Mouse (Mus musculus): Measurements from ENCODE around the gene Gm43552. TPM values are rescaled to one million over a fixed set of nuclear protein-coding genes. Genes with fewer than 3 reads are reported as not detected.

Gene Gm43552
- total RNA-seq, 2 experiments from 2014 or later, result 3.1 TPM; not detected in 1

GRCm38 (mm10) chr5:65448941-65449340, 43.7 kb downstream of the Gm43552 start:
- DNase-seq, result no peak
- intact Hi-C loops (cut with DNase I; ENCODE audit: low total_unique reads), result no loop called here

GRCm38 (mm10) chr5:65447826-65448225, 44.8 kb downstream of the Gm43552 start:
- intact Hi-C loops (cut with DNase I; ENCODE audit: low total_unique reads), result no loop called here

GRCm38 (mm10) chr5:65446756-65447155, 45.9 kb downstream of the Gm43552 start:
- DNase-seq, result no peak
- intact Hi-C loops (cut with DNase I; ENCODE audit: low total_unique reads), result no loop called here

More at GRCm38 (mm10) chr5:65447826-65448225, 44.8 kb downstream of the Gm43552 start:
- no peak for DNase-seq

GRCm38 (mm10) chr5:65444981-65445380, 47.7 kb downstream of the Gm43552 start:
- intact Hi-C loops (cut with DNase I; ENCODE audit: low total_unique reads), result loop anchor here (5.0 kb wide), 1 partner anchor 52 kb away; no protein-coding TSS in a partner anchor
- no peak for DNase-seq

- intact Hi-C loops (cut with DNase I; ENCODE audit: low total_unique reads), result no loop called here
- DNase-seq, result no peak
Observed at GRCm38 (mm10) chr5:65438041-65438440, 54.6 kb downstream of the Gm43552 start.

- intact Hi-C loops (cut with DNase I; ENCODE audit: low total_unique reads), result no loop called here
Observed at GRCm38 (mm10) chr5:65435806-65436561, 56.6 kb downstream of the Gm43552 start, which contains the start of gene Ugdh. Ugdh (minus strand) TSS chr5:65435949.

GRCm38 (mm10) chr5:65435363-65435805, 57.2 kb downstream of the Gm43552 start:
- no peak for DNase-seq
- intact Hi-C loops (cut with DNase I; ENCODE audit: low total_unique reads), result no loop called here

More at GRCm38 (mm10) chr5:65435806-65436561, 56.6 kb downstream of the Gm43552 start, which contains the start of gene Ugdh:
- peak; percentile 98 for DNase-seq

- intact Hi-C loops (cut with DNase I; ENCODE audit: low total_unique reads), result no loop called here
- DNase-seq, result no peak
Observed at GRCm38 (mm10) chr5:65434471-65435362, 57.9 kb downstream of the Gm43552 start.

GRCm38 (mm10) chr5:65429441-65429840, 63.2 kb downstream of the Gm43552 start:
- DNase-seq, result no peak

GRCm38 (mm10) chr5:65428321-65428720, 64.3 kb downstream of the Gm43552 start:
- no peak for DNase-seq
- intact Hi-C loops (cut with DNase I; ENCODE audit: low total_unique reads), result no loop called here

More at GRCm38 (mm10) chr5:65429441-65429840, 63.2 kb downstream of the Gm43552 start:
- intact Hi-C loops (cut with DNase I; ENCODE audit: low total_unique reads), result no loop called here

GRCm38 (mm10) chr5:65425251-65425650, 67.4 kb downstream of the Gm43552 start:
- intact Hi-C loops (cut with DNase I; ENCODE audit: low total_unique reads), result no loop called here

GRCm38 (mm10) chr5:65424215-65424614, 68.4 kb downstream of the Gm43552 start:
- intact Hi-C loops (cut with DNase I; ENCODE audit: low total_unique reads), result no loop called here
- DNase-seq, result no peak

More at GRCm38 (mm10) chr5:65425251-65425650, 67.4 kb downstream of the Gm43552 start:
- no peak for DNase-seq

GRCm38 (mm10) chr5:65422803-65423202, 69.8 kb downstream of the Gm43552 start:
- intact Hi-C loops (cut with DNase I; ENCODE audit: low total_unique reads), result no loop called here
- no peak for DNase-seq

GRCm38 (mm10) chr5:65420822-65421221, 71.8 kb downstream of the Gm43552 start:
- DNase-seq, result no peak

GRCm38 (mm10) chr5:65419136-65419535, 73.5 kb downstream of the Gm43552 start:
- DNase-seq, result no peak
- intact Hi-C loops (cut with DNase I; ENCODE audit: low total_unique reads), result no loop called here

More at GRCm38 (mm10) chr5:65420822-65421221, 71.8 kb downstream of the Gm43552 start:
- intact Hi-C loops (cut with DNase I; ENCODE audit: low total_unique reads), result no loop called here

- no peak for DNase-seq
- intact Hi-C loops (cut with DNase I; ENCODE audit: low total_unique reads), result no loop called here
Observed at GRCm38 (mm10) chr5:65415653-65416458, 76.8 kb downstream of the Gm43552 start.

- DNase-seq, result no peak
- intact Hi-C loops (cut with DNase I; ENCODE audit: low total_unique reads), result loop anchor here (10.0 kb wide), 1 partner anchor 287 kb away; the partner anchor contains the start of gene Pds5a
Observed at GRCm38 (mm10) chr5:65407989-65408388, 84.6 kb downstream of the Gm43552 start.

- intact Hi-C loops (cut with DNase I; ENCODE audit: low total_unique reads), result loop anchor here (10.0 kb wide), 1 partner anchor 293 kb away; the partner anchor contains the start of gene Pds5a
- peak; percentile 73 for DNase-seq
Observed at GRCm38 (mm10) chr5:65401251-65401994, 91.2 kb downstream of the Gm43552 start.
